8 mouse cellular contexts compared by ENCODE assay signal in the genomic region with DNA sequence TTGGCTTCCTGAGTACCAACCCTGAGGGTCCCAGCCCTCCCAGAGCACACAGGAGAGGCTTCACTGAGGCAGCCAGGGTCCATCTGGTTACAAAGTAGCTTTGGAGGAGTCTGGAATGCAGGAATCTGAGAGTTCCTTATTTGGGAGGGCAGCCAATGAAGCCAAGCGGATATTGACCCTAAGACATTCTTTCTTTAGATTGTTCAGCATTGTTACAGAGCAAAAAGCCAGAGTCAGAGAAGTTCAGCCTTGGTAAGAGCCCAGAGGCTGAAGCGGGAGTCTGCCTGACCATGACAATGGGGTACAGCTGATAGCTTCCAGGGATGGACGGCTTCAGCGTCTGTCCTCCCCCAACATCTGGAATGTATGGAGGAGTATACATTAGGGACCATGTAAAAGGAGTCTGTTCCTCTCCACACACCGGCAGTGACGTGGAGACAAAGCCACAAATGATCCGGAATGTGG. TPM values are rescaled to one million over a fixed set of nuclear protein-coding genes. Genes with fewer than 3 reads are reported as not detected.
DNase-seq lines count a peak whose midpoint lies in the region; ATAC-seq and TF ChIP-seq lines count a peak whose summit lies in the region.

No protein-coding gene starts in this region.

- H3K4me2 ChIP-seq in midbrain, embryonic 15.5 days, result no peak overlapping the region
- no peak overlapping the region; the same call in 1 of the 2 replicates for H3K4me2 ChIP-seq in midbrain, postnatal 0 days (ENCODE audit: low read depth, low read length, poor library complexity, severe bottlenecking)
- H3K4me2 ChIP-seq in heart, embryonic 13.5 days, result peak overlapping the region; percentile 60
- H3K4me2 ChIP-seq in stomach, embryonic 15.5 days, result peak overlapping the region; percentile 21

- intact Hi-C loops in gastrocnemius, postnatal 36 days (cut with DNase I), result no loop called here

- 0 out of 2 replicates have a peak overlapping the region, but pooled peaks have one; percentile 34 for H3K27ac ChIP-seq in midbrain, embryonic 15.5 days
- no peak overlapping the region for H3K27ac ChIP-seq in midbrain, postnatal 0 days (ENCODE audit: low read depth, low read length)
- peak overlapping the region; percentile 94 for H3K27ac ChIP-seq in heart, embryonic 13.5 days (replicated peaks)
- peak overlapping the region; percentile 92 for H3K27ac ChIP-seq in stomach, embryonic 15.5 days

- TF ChIP-seq CTCF in midbrain, postnatal 0 days (IDR thresholded peaks at IDR 0.05), result no peak

- 49% methylated on average over 7 of the region's 7 CpGs for WGBS in midbrain, embryonic 15.5 days
- 58% methylated on average over 7 of the region's 7 CpGs for WGBS in midbrain, postnatal 0 days
- 29% methylated on average over 7 of the region's 7 CpGs for WGBS in heart, embryonic 13.5 days
- 28% methylated on average over 7 of the region's 7 CpGs for WGBS in stomach, embryonic 15.5 days

- no peak for DNase-seq in midbrain, postnatal 0 days (ENCODE audit: low spot score)
- peak; percentile 70 for DNase-seq in kidney, postnatal 14 days
- DNase-seq in thymus, postnatal 4 days, result no peak
- no peak for DNase-seq in layer of hippocampus, postnatal 10 days (ENCODE audit: low spot score in 2 of 2)
- no peak for DNase-seq in gastrocnemius, postnatal 36 days

- no peak overlapping the region for H3K4me3 ChIP-seq in midbrain, embryonic 15.5 days
- no peak overlapping the region for H3K4me3 ChIP-seq in midbrain, postnatal 0 days (ENCODE audit: low read depth, low read length)
- peak overlapping the region; percentile 41 for H3K4me3 ChIP-seq in heart, embryonic 13.5 days
- H3K4me3 ChIP-seq in stomach, embryonic 15.5 days (replicated peaks), result no peak overlapping the region; the same call in 1 of the 2 replicates

- no peak overlapping the region for H3K9ac ChIP-seq in midbrain, embryonic 15.5 days
- H3K9ac ChIP-seq in midbrain, postnatal 0 days (replicated peaks; ENCODE audit: low read length, poor library complexity, severe bottlenecking), result no peak overlapping the region
- H3K9ac ChIP-seq in heart, embryonic 13.5 days, result peak overlapping the region; percentile 62
- no peak overlapping the region for H3K9ac ChIP-seq in stomach, embryonic 15.5 days

- ATAC-seq in midbrain, embryonic 15.5 days (replicated peaks), result no peak
- no peak for ATAC-seq in midbrain, postnatal 0 days (ENCODE audit: low FRiP score)
- no peak for ATAC-seq in heart, embryonic 13.5 days (ENCODE audit: extremely low read depth, insufficient number of reproducible peaks, low FRiP score, low TSS enrichment)
- peak; percentile 13; the same call in 1 of the 2 replicates for ATAC-seq in stomach, embryonic 15.5 days (ENCODE audit: insufficient read depth, low FRiP score, low read depth)

- no peaks in the 10 kb centered on the region for H3K27me3 ChIP-seq in midbrain, embryonic 15.5 days (replicated peaks)
- no peaks in the 10 kb centered on the region for H3K27me3 ChIP-seq in midbrain, postnatal 0 days (ENCODE audit: insufficient read depth, low read length)
- no peaks in the 10 kb centered on the region for H3K27me3 ChIP-seq in heart, embryonic 13.5 days (replicated peaks)
- H3K27me3 ChIP-seq in stomach, embryonic 15.5 days (replicated peaks), result no peaks in the 10 kb centered on the region

- H3K4me1 ChIP-seq in midbrain, embryonic 15.5 days, result peaks cover 2% of the 10 kb centered on the region; the same call in 1 of the 2 replicates
- H3K4me1 ChIP-seq in midbrain, postnatal 0 days (ENCODE audit: insufficient read depth, low read length), result no peaks in the 10 kb centered on the region
- H3K4me1 ChIP-seq in heart, embryonic 13.5 days, result peaks cover 68% of the 10 kb centered on the region
- H3K4me1 ChIP-seq in stomach, embryonic 15.5 days, result peaks cover 32% of the 10 kb centered on the region

- no peaks in the 10 kb centered on the region for H3K9me3 ChIP-seq in midbrain, embryonic 15.5 days
- no peaks in the 10 kb centered on the region for H3K9me3 ChIP-seq in midbrain, postnatal 0 days (ENCODE audit: low read length)
- no peaks in the 10 kb centered on the region for H3K9me3 ChIP-seq in heart, embryonic 13.5 days
- H3K9me3 ChIP-seq in stomach, embryonic 15.5 days, result no peaks in the 10 kb centered on the region

- no peaks in the 10 kb centered on the region for H3K36me3 ChIP-seq in midbrain, embryonic 15.5 days (replicated peaks)
- no peaks in the 10 kb centered on the region for H3K36me3 ChIP-seq in midbrain, postnatal 0 days (ENCODE audit: insufficient read depth, low read length)
- peaks cover 27% of the 10 kb centered on the region for H3K36me3 ChIP-seq in heart, embryonic 13.5 days
- H3K36me3 ChIP-seq in stomach, embryonic 15.5 days, result no peaks in the 10 kb centered on the region

RNA-seq across cellular contexts. Expression of gene Ston1, which starts 28.9 kb away (rescaled TPM):
- 2.1 and 2.2 TPM in 2 replicates for polyA plus RNA-seq in midbrain, embryonic 15.5 days (2015; fragmentation: Nextera tagmentation; extraction: Ambion mirVana)
- 4.0 and 5.0 TPM in 2 replicates for total RNA-seq in midbrain, postnatal 0 days (2014; rRNA removed)
- polyA plus RNA-seq in midbrain, postnatal 0 days (2015; fragmentation: Nextera tagmentation; extraction: Ambion mirVana), result 1.1 and 1.3 TPM in 2 replicates
- polyA plus RNA-seq in heart, embryonic 13.5 days (2015; fragmentation: Nextera tagmentation; extraction: Ambion mirVana), result 6.4 and 6.5 TPM in 2 replicates
- 5.1 and 5.9 TPM in 2 replicates for polyA plus RNA-seq in stomach, embryonic 15.5 days (2015; fragmentation: Nextera tagmentation; extraction: Ambion mirVana)
- total RNA-seq in layer of hippocampus, postnatal 10 days (2021), result 10 to 100 TPM; 10.1 to 12.7 TPM
- total RNA-seq in gastrocnemius, postnatal 36 days (2021), result 1 to 10 TPM; 6.0 to 6.1 TPM

RNA-seq across cellular contexts. Expression of gene Gtf2a1l, which starts 42.1 kb away (rescaled TPM):
- polyA plus RNA-seq in midbrain, embryonic 15.5 days (2015; fragmentation: Nextera tagmentation; extraction: Ambion mirVana), result 0.10 and 0.29 TPM in 2 replicates
- total RNA-seq in midbrain, postnatal 0 days (2014; rRNA removed), result not detected in 2 replicates
- 0.29 and 0.39 TPM in 2 replicates for polyA plus RNA-seq in midbrain, postnatal 0 days (2015; fragmentation: Nextera tagmentation; extraction: Ambion mirVana)
- not detected in 2 replicates for polyA plus RNA-seq in heart, embryonic 13.5 days (2015; fragmentation: Nextera tagmentation; extraction: Ambion mirVana)
- polyA plus RNA-seq in stomach, embryonic 15.5 days (2015; fragmentation: Nextera tagmentation; extraction: Ambion mirVana), result 0.18 and 0.44 TPM in 2 replicates
- total RNA-seq in layer of hippocampus, postnatal 10 days (2021), result under 1 TPM in 1 of 2 experiments, not detected in 1; 0.75 TPM
- not detected for total RNA-seq in gastrocnemius, postnatal 36 days (2021)

Comparison
In these comparisons a context has a peak if more than half of its experiments do, and no peak if none do; other contexts are left out.
1. H3K4me2 ChIP-seq: peak in heart, embryonic 13.5 days (single experiment) and stomach, embryonic 15.5 days (single experiment); none in midbrain, embryonic 15.5 days (single experiment) and midbrain, postnatal 0 days (single experiment).